26 mouse cellular contexts compared by ENCODE assay signal in genomic region chr4:39695236-39695635, GRCm38 (mm10).
DNase-seq lines count a peak whose midpoint lies in the region; ATAC-seq and TF ChIP-seq lines count a peak whose summit lies in the region.
"Had no signal": no experiment of that assay in that cellular context is flagged by ENCODE, and none has a peak within 500 bp of the region (broad histone marks: within the 10 kb centered on the region; RNA-seq: fewer than 3 reads in every experiment).

No protein-coding gene starts in this region.

- DNase-seq in retina, embryonic 14.5 days (ENCODE audit: low spot score), result peak; percentile 49
- no peak for DNase-seq in retina, postnatal 1 day
- DNase-seq in ES-E14 (ENCODE audit: low read depth, low spot score), result peak; percentile 35
- DNase-seq in ZHBTc4 (ENCODE audit: low read depth, low spot score), result peak; percentile 86
- no peak for DNase-seq in right cerebral cortex, adult 2 months (ENCODE audit: low spot score in 2 of 2)
- DNase-seq in Muller cell, postnatal 12 days (ENCODE audit: inconsistent ontology term), result no peak
- DNase-seq: adrenal gland, adult 8-10 months; adrenal gland, postnatal 14 days; adrenal gland, postnatal 36 days; cerebellum, adult 11 months; cerebellum, adult 18-20 months; cerebellum, adult 8-10 months; cerebellum, adult 9-11 months; cerebellum, postnatal 14 days; cerebellum, postnatal 36 days; embryo, embryonic 11 days had no signal

- WGBS in intestine, embryonic 16.5 days, result 26% methylated on average over 4 of the region's 4 CpGs

- ATAC-seq in intestine, embryonic 16.5 days, result no peak
- ATAC-seq: activated CD4-positive, CD25-positive, alpha-beta regulatory T cell, adult 4 months; forebrain, embryonic 14.5 days; forebrain, embryonic 16.5 days; Patski had no signal

- H3K4me2 ChIP-seq in intestine, embryonic 16.5 days (ENCODE audit: low read depth, low read length), result no peak overlapping the region
- H3K4me2 ChIP-seq: embryonic facial prominence, embryonic 13.5 days; embryonic facial prominence, embryonic 15.5 days; forebrain, embryonic 12.5 days had no signal

- no peaks in the 10 kb centered on the region for H3K27me3 ChIP-seq in intestine, embryonic 16.5 days (replicated peaks; ENCODE audit: control insufficient read depth, insufficient read depth, low read length)
- H3K27me3 ChIP-seq: embryonic facial prominence, embryonic 13.5 days; embryonic facial prominence, embryonic 15.5 days; forebrain, embryonic 12.5 days; Patski had no signal

- no peak overlapping the region for H3K4me3 ChIP-seq in ES-E14 (ENCODE audit: insufficient read depth in 1 of 2, low read depth in 1 of 2, low read length in 2 of 2, poor library complexity in 1 of 2, severe bottlenecking in 1 of 2)
- H3K4me3 ChIP-seq in intestine, embryonic 16.5 days (ENCODE audit: low read length), result no peak overlapping the region
- H3K4me3 ChIP-seq: embryonic facial prominence, embryonic 13.5 days; embryonic facial prominence, embryonic 15.5 days; erythroblast, embryonic 14.5 days; forebrain, embryonic 10.5 days; forebrain, embryonic 12.5 days had no signal

- H3K4me1 ChIP-seq in ES-E14 (ENCODE audit: control insufficient read depth in 2 of 2, insufficient read depth in 2 of 2, low read length in 2 of 2, poor library complexity in 1 of 2), result peaks cover 0 to 4% of the 10 kb centered on the region in 2 experiments; a peak in 2 of 4 replicates
- no peaks in the 10 kb centered on the region for H3K4me1 ChIP-seq in intestine, embryonic 16.5 days (ENCODE audit: control insufficient read depth, insufficient read depth, low read length)
- H3K4me1 ChIP-seq: embryonic facial prominence, embryonic 13.5 days; embryonic facial prominence, embryonic 15.5 days; forebrain, embryonic 12.5 days had no signal

- H3K9me3 ChIP-seq in ES-E14 (ENCODE audit: control insufficient read depth, insufficient read depth, low read depth, low read length), result no peaks in the 10 kb centered on the region
- no peaks in the 10 kb centered on the region for H3K9me3 ChIP-seq in intestine, embryonic 16.5 days (ENCODE audit: control insufficient read depth, low read length)
- H3K9me3 ChIP-seq: embryonic facial prominence, embryonic 13.5 days; embryonic facial prominence, embryonic 15.5 days; forebrain, embryonic 10.5 days; forebrain, embryonic 12.5 days had no signal

- no peak overlapping the region for H3K27ac ChIP-seq in ES-E14 (ENCODE audit: insufficient read depth, low read depth, low read length, poor library complexity, severe bottlenecking)
- no peak overlapping the region for H3K27ac ChIP-seq in intestine, embryonic 16.5 days (ENCODE audit: low read length)
- H3K27ac ChIP-seq: embryonic facial prominence, embryonic 13.5 days; embryonic facial prominence, embryonic 15.5 days; forebrain, embryonic 10.5 days; forebrain, embryonic 12.5 days had no signal

- in situ Hi-C loops in ES-E14 (cut with MboI; ENCODE audit: low sequenced_read_pairs in 2 of 2, unreplicated experiment in 2 of 2), result no loop called here

- H3K9ac ChIP-seq in ES-E14 (ENCODE audit: insufficient read depth, low read depth, low read length, poor library complexity, severe bottlenecking), result no peak overlapping the region
- no peak overlapping the region for H3K9ac ChIP-seq in intestine, embryonic 16.5 days (ENCODE audit: low read depth, low read length)
- H3K9ac ChIP-seq: embryonic facial prominence, embryonic 13.5 days; embryonic facial prominence, embryonic 15.5 days; forebrain, embryonic 12.5 days had no signal

- no peaks in the 10 kb centered on the region for H3K36me3 ChIP-seq in ES-E14 (ENCODE audit: control insufficient read depth, insufficient read depth, low read length, poor library complexity, severe bottlenecking)
- no peaks in the 10 kb centered on the region for H3K36me3 ChIP-seq in intestine, embryonic 16.5 days (ENCODE audit: control insufficient read depth, insufficient read depth, low read length)
- H3K36me3 ChIP-seq: embryonic facial prominence, embryonic 13.5 days; embryonic facial prominence, embryonic 15.5 days; forebrain, embryonic 10.5 days; forebrain, embryonic 12.5 days had no signal

TF ChIP-seq in ES-E14, 5 proteins besides CTCF, POLR2A, EP300 and RAD21:
- no peak for TF ChIP-seq MAFK (IDR thresholded peaks at IDR 0.05; ENCODE audit: insufficient read depth, low read depth, low read length)
- no peak for TF ChIP-seq ZNF384 (IDR thresholded peaks at IDR 0.05; ENCODE audit: low read depth, low read length)
- TF ChIP-seq HCFC1 (IDR thresholded peaks at IDR 0.05; ENCODE audit: borderline replicate concordance, insufficient read depth, low read length), result no peak
- no peak for TF ChIP-seq ZC3H11A (IDR thresholded peaks at IDR 0.05; ENCODE audit: borderline replicate concordance, low read depth, low read length)
- 0 out of 2 replicates have a peak, but pooled peaks have one; percentile 37 for TF ChIP-seq CHD2 (IDR thresholded peaks at IDR 0.05; ENCODE audit: low read depth, low read length)

Comparison
In these comparisons a context has a peak if more than half of its experiments do, and no peak if none do; other contexts are left out.
1. DNase-seq: peak in retina, embryonic 14.5 days (single experiment), ES-E14 (single experiment) and ZHBTc4 (single experiment); none in retina, postnatal 1 day (single experiment), right cerebral cortex, adult 2 months (0 of 2) and Muller cell, postnatal 12 days (single experiment).